Mouse (Mus musculus) liver, embryonic 16.5 days (tissue): Measurements from ENCODE around the gene Tenm4. TPM values are rescaled to one million over a fixed set of nuclear protein-coding genes. Genes with fewer than 3 reads are reported as not detected.

Experiments used
- ATAC-seq: fragments of 200-750 bp; cut with Nextera tagmentation; 2 replicates; pipeline ENCODE4 v1.8.0; 2017; ENCODE audit warnings: low read depth, mild to moderate bottlenecking, moderate number of reproducible peaks, moderate library complexity
- H3K27ac ChIP-seq: fragments of 300-500 bp; sonication (generic); 2 replicates; pipeline ENCODE4 v1.5.1; 2014; ENCODE audit warnings: mild to moderate bottlenecking, low read length
- H3K27me3 ChIP-seq: fragments of 300-500 bp; sonication (generic); 2 replicates; pipeline ENCODE4 v1.6.1; 2014; ENCODE audit warnings: low read depth, low read length, mixed read lengths; ENCODE audit not compliant: control insufficient read depth, insufficient read depth
- H3K36me3 ChIP-seq: fragments of 300-500 bp; sonication (generic); 2 replicates; pipeline ENCODE4 v1.6.1; 2014; ENCODE audit warnings: mild to moderate bottlenecking; ENCODE audit not compliant: control insufficient read depth, insufficient read depth
- H3K4me1 ChIP-seq: fragments of 300-500 bp; sonication (generic); 2 replicates; pipeline ENCODE4 v1.6.1; 2014; ENCODE audit warnings: low read depth, low read length, mixed read lengths; ENCODE audit not compliant: control insufficient read depth
- H3K4me2 ChIP-seq: fragments of 300-500 bp; sonication (generic); 2 replicates; pipeline ENCODE4 v1.6.1; 2014; ENCODE audit warnings: low read depth, low read length, mixed read lengths
- H3K4me3 ChIP-seq: fragments of 300-500 bp; sonication (generic); 2 replicates; pipeline ENCODE4 v1.5.1; 2014; ENCODE audit warnings: low read depth, mild to moderate bottlenecking, low read length
- H3K9ac ChIP-seq: fragments of 300-500 bp; sonication (generic); 2 replicates; pipeline ENCODE4 v1.6.1; 2014; ENCODE audit warnings: low read depth, low read length
- H3K9me3 ChIP-seq: fragments of 300-500 bp; sonication (generic); replicated peaks from 2 replicates; pipeline ENCODE4 v1.6.1; 2016; ENCODE audit warnings: low read length; ENCODE audit not compliant: control insufficient read depth
- WGBS: fragments of 180-500 bp; shearing (Covaris S2); extraction: QIAGEN DNeasy Blood & Tissue Kit; methylation state at CpG from one replicate; pipeline ENCODE4 v1.1.7; 2014; ENCODE audit not compliant: insufficient replicate concordance; 5-methylcytosine and 5-hydroxymethylcytosine counted together
- polyA plus RNA-seq: library from polyadenylated mRNA; unstranded; fragments of >200 nt; fragmentation: Nextera tagmentation; extraction: Ambion mirVana; gene quantifications from 2 replicates; pipeline ENCODE4 v1.2.1, GENCODE M21; 2015

Tenm4 gene
- polyA plus RNA-seq, 1 experiment from 2014 or later = 2.4 TPM

GRCm38 (mm10) chr7:96262182-96262581 is 91.1 kb downstream of the Tenm4 start:
- no peaks in the 10 kb centered on the region for H3K4me1 ChIP-seq
- H3K27me3 ChIP-seq = no peaks in the 10 kb centered on the region
- no peak for ATAC-seq
- no peak overlapping the region for H3K4me3 ChIP-seq
- H3K36me3 ChIP-seq = no peaks in the 10 kb centered on the region
- H3K4me2 ChIP-seq = no peak overlapping the region
- H3K9me3 ChIP-seq = no peaks in the 10 kb centered on the region
- no peak overlapping the region for H3K9ac ChIP-seq
- H3K27ac ChIP-seq = no peak overlapping the region

- ATAC-seq = no peak
- H3K9ac ChIP-seq = no peak overlapping the region
- H3K4me2 ChIP-seq = no peak overlapping the region
- H3K9me3 ChIP-seq = no peaks in the 10 kb centered on the region
- H3K27me3 ChIP-seq = no peaks in the 10 kb centered on the region
- no peaks in the 10 kb centered on the region for H3K4me1 ChIP-seq
- no peaks in the 10 kb centered on the region for H3K36me3 ChIP-seq
- no peak overlapping the region for H3K4me3 ChIP-seq
- 67% methylated on average over 1 of the region's 1 CpGs for WGBS
- H3K27ac ChIP-seq = no peak overlapping the region
These were observed 94.9 kb downstream of the Tenm4 start for GRCm38 (mm10) chr7:96265941-96266340.

- Histone ChIP-seq H3K4me2 (no peak overlapping the region), H3K36me3 (no peaks in the 10 kb centered on the region), H3K27me3 (no peaks in the 10 kb centered on the region), H3K27ac (no peak overlapping the region), H3K4me1 (no peaks in the 10 kb centered on the region), H3K9me3 (no peaks in the 10 kb centered on the region), H3K4me3 (no peak overlapping the region), H3K9ac (no peak overlapping the region)
- ATAC-seq = no peak
- WGBS = 32% methylated on average over 6 of the region's 6 CpGs
These were observed 96.2 kb downstream of the Tenm4 start for GRCm38 (mm10) chr7:96267266-96267665.

GRCm38 (mm10) chr7:96270684-96271083 is 99.6 kb downstream of the Tenm4 start:
- H3K4me3 ChIP-seq = no peak overlapping the region
- H3K36me3 ChIP-seq = no peaks in the 10 kb centered on the region
- no peaks in the 10 kb centered on the region for H3K4me1 ChIP-seq
- no peak overlapping the region for H3K27ac ChIP-seq
- no peak overlapping the region for H3K9ac ChIP-seq
- H3K27me3 ChIP-seq = no peaks in the 10 kb centered on the region
- WGBS = 65% methylated on average over 4 of the region's 4 CpGs
- no peaks in the 10 kb centered on the region for H3K9me3 ChIP-seq
- no peak for ATAC-seq
- H3K4me2 ChIP-seq = no peak overlapping the region

- Histone ChIP-seq H3K9me3 (no peaks in the 10 kb centered on the region), H3K4me2 (no peak overlapping the region), H3K9ac (no peak overlapping the region), H3K27me3 (no peaks in the 10 kb centered on the region), H3K4me1 (no peaks in the 10 kb centered on the region), H3K27ac (no peak overlapping the region), H3K4me3 (no peak overlapping the region), H3K36me3 (no peaks in the 10 kb centered on the region)
- WGBS = 47% methylated on average over 3 of the region's 3 CpGs
- no peak for ATAC-seq
These were observed 101.0 kb downstream of the Tenm4 start for GRCm38 (mm10) chr7:96272068-96272467.

GRCm38 (mm10) chr7:96274486-96274885 is 103.4 kb downstream of the Tenm4 start:
- Histone ChIP-seq H3K27ac (no peak overlapping the region), H3K9me3 (no peaks in the 10 kb centered on the region), H3K27me3 (no peaks in the 10 kb centered on the region), H3K36me3 (no peaks in the 10 kb centered on the region), H3K4me1 (no peaks in the 10 kb centered on the region), H3K4me2 (no peak overlapping the region), H3K4me3 (no peak overlapping the region), H3K9ac (no peak overlapping the region)
- WGBS = 61% methylated on average over 2 of the region's 2 CpGs
- ATAC-seq = no peak

GRCm38 (mm10) chr7:96277550-96277949 is 106.5 kb downstream of the Tenm4 start:
- WGBS = 67% methylated on average over 10 of the region's 10 CpGs
- no peaks in the 10 kb centered on the region for H3K36me3 ChIP-seq
- H3K4me3 ChIP-seq = no peak overlapping the region
- no peaks in the 10 kb centered on the region for H3K27me3 ChIP-seq
- no peaks in the 10 kb centered on the region for H3K9me3 ChIP-seq
- no peak overlapping the region for H3K4me2 ChIP-seq
- no peak overlapping the region for H3K27ac ChIP-seq
- H3K9ac ChIP-seq = no peak overlapping the region
- H3K4me1 ChIP-seq = no peaks in the 10 kb centered on the region
- no peak for ATAC-seq

GRCm38 (mm10) chr7:96278378-96278777 is 107.3 kb downstream of the Tenm4 start:
- 72% methylated on average over 11 of the region's 11 CpGs for WGBS
- ATAC-seq = no peak
- no peaks in the 10 kb centered on the region for H3K36me3 ChIP-seq
- H3K4me3 ChIP-seq = no peak overlapping the region
- H3K9ac ChIP-seq = no peak overlapping the region
- no peak overlapping the region for H3K4me2 ChIP-seq
- no peaks in the 10 kb centered on the region for H3K9me3 ChIP-seq
- H3K27ac ChIP-seq = no peak overlapping the region
- no peaks in the 10 kb centered on the region for H3K4me1 ChIP-seq
- H3K27me3 ChIP-seq = no peaks in the 10 kb centered on the region

- no peak overlapping the region for H3K4me3 ChIP-seq
- H3K4me2 ChIP-seq = no peak overlapping the region
- H3K9me3 ChIP-seq = no peaks in the 10 kb centered on the region
- no peak overlapping the region for H3K27ac ChIP-seq
- no peaks in the 10 kb centered on the region for H3K27me3 ChIP-seq
- H3K9ac ChIP-seq = no peak overlapping the region
- no peaks in the 10 kb centered on the region for H3K4me1 ChIP-seq
- WGBS = 57% methylated on average over 4 of the region's 4 CpGs
- H3K36me3 ChIP-seq = no peaks in the 10 kb centered on the region
- no peak for ATAC-seq
These were observed 109.7 kb downstream of the Tenm4 start for GRCm38 (mm10) chr7:96280795-96281194.

- H3K27me3 ChIP-seq = no peaks in the 10 kb centered on the region
- H3K4me1 ChIP-seq = no peaks in the 10 kb centered on the region
- H3K4me2 ChIP-seq = no peak overlapping the region
- H3K4me3 ChIP-seq = no peak overlapping the region
- WGBS = 76% methylated on average over 2 of the region's 2 CpGs
- no peaks in the 10 kb centered on the region for H3K9me3 ChIP-seq
- no peak overlapping the region for H3K27ac ChIP-seq
- H3K36me3 ChIP-seq = no peaks in the 10 kb centered on the region
- H3K9ac ChIP-seq = no peak overlapping the region
- ATAC-seq = no peak
These were observed 119.5 kb downstream of the Tenm4 start for GRCm38 (mm10) chr7:96290576-96290975.
